Mouse (Mus musculus) heart, postnatal 0 days (tissue): ENCODE measurements around the gene Slc48a1.

Experiments
- CTCF ChIP-seq: IDR thresholded peaks from 2 replicates; pipeline ENCODE4 v1.5.1; 2016; ENCODE audit warnings: antibody characterized with exemption, control low read depth, low read depth
- EP300 ChIP-seq: IDR thresholded peaks from 2 replicates; pipeline ENCODE4 v1.6.1; 2016; ENCODE audit warnings: antibody characterized with exemption, low read depth

GRCm38 (mm10) chr15:97731988-97732387 lies 46.3 kb upstream of the Slc48a1 start:
- no peak for TF ChIP-seq CTCF
- TF ChIP-seq EP300, result no peak
